Mouse (Mus musculus): Measurements from ENCODE around the gene 4930539E08Rik.

Gene 4930539E08Rik

GRCm38 (mm10) chr17:28854377-28854776, 60.7 kb downstream of the 4930539E08Rik start:
- no peak for DNase-seq

GRCm38 (mm10) chr17:28850511-28850910, 64.6 kb downstream of the 4930539E08Rik start:
- no peak for DNase-seq

- DNase-seq = no peak
Measured at GRCm38 (mm10) chr17:28846974-28847617, 68.0 kb downstream of the 4930539E08Rik start.

All from cerebellum, postnatal 14 days (tissue).